Comparison of ENCODE assay signal across 8 mouse cellular contexts in the genomic region with DNA sequence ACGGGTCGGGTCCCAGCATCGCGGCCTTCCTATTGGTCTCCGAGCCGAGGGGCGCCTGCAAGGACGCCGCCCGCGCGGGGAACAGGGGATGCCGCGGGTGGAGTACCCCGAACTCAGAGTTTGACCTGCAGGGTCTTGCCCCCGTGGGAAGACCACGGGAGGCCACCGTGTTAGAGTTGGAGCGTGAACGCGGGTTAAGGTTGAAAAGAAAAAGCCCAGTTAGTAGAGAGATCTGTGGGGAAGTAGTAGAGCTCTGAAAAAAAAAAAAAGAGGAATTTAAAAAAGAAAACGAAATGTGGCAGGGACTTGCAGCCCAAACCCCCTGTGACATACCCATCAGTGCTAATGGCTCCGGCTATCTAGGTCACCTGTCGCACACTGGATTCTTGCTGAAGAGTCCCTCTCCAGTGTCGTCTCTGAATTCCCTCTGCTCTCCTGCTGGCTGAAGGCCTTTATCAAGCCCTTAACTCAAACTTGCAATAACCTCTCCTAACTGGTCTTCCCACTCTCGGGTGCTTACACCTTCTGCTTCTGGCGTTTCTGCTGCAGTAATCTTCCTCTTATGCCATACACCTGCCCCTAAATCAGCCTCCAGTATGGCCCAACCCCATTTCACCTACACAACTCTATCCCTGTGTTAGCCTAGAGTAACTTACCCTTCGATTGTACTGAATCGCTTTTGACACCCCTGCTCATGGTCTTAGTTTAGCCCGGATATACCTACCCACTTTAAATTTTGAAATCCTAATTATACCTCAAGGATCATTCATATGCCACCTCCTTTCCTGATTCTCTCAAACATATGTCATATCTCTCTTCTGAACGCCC. TPM values are rescaled to one million over a fixed set of nuclear protein-coding genes. Genes with fewer than 3 reads are reported as not detected.
DNase-seq lines count a peak whose midpoint lies in the region; ATAC-seq and TF ChIP-seq lines count a peak whose summit lies in the region.

No protein-coding gene starts in this region.

- no peaks in the 10 kb centered on the region for H3K9me3 ChIP-seq in kidney, embryonic 14.5 days (ENCODE audit: control insufficient read depth, low read length)

- TF ChIP-seq POLR2A in bone marrow macrophage, adult 2 months (IDR thresholded peaks at IDR 0.05; ENCODE audit: borderline replicate concordance, low read depth, low read length): peak; percentile 69; the same call in 1 of the 2 replicates

- H3K4me1 ChIP-seq in kidney, embryonic 14.5 days (ENCODE audit: control insufficient read depth, insufficient read depth, low read length): peaks cover 17% of the 10 kb centered on the region
- H3K4me1 ChIP-seq in bone marrow macrophage, adult 2 months (ENCODE audit: control insufficient read depth, insufficient read depth, low read length): peaks cover 17% of the 10 kb centered on the region

- peak overlapping the region; percentile 25; the same call in 1 of the 2 replicates for H3K9ac ChIP-seq in kidney, embryonic 14.5 days (ENCODE audit: low read depth, low read length)

- no peak for TF ChIP-seq CTCF in bone marrow macrophage, adult 2 months (IDR thresholded peaks at IDR 0.05; ENCODE audit: low read depth, low read length)

- no peak for DNase-seq in kidney, adult 9 months
- DNase-seq in ovary, postnatal 10 days (ENCODE audit: low spot score): no peak
- DNase-seq in natural killer cell, adult 2 months (ENCODE audit: low spot score in 2 of 2): no peak
- no peak for DNase-seq in gastrocnemius, postnatal 10 days

- no peaks in the 10 kb centered on the region for H3K27me3 ChIP-seq in kidney, embryonic 14.5 days (ENCODE audit: control insufficient read depth, insufficient read depth, low read length)

- no peak; the same call in none of the 2 replicates for ATAC-seq in kidney, embryonic 14.5 days (ENCODE audit: low FRiP score, low TSS enrichment)
- ATAC-seq in granulocyte monocyte progenitor cell, adult 5-6 weeks (replicated peaks; ENCODE audit: poor library complexity, severe bottlenecking): peak; percentile 28

- H3K27ac ChIP-seq in kidney, embryonic 14.5 days (ENCODE audit: low read depth, low read length): peak overlapping the region; percentile 15; the same call in 1 of the 2 replicates
- peak overlapping the region; percentile 94 for H3K27ac ChIP-seq in bone marrow macrophage, adult 2 months (ENCODE audit: insufficient read depth, low read depth, low read length)
- H3K27ac ChIP-seq in macrophage: peak overlapping the region; percentile 94

- 15% methylated on average over 31 of the region's 31 CpGs for WGBS in kidney, embryonic 14.5 days
- WGBS in macrophage (ENCODE audit: missing documents): 9% methylated on average over 31 of the region's 31 CpGs

- H3K4me2 ChIP-seq in kidney, embryonic 14.5 days (replicated peaks; ENCODE audit: low read depth, low read length): peak overlapping the region; percentile 49

- peaks cover 42% of the 10 kb centered on the region for H3K79me2 ChIP-seq in macrophage (ENCODE audit: inconsistent target)

- H3K4me3 ChIP-seq in kidney, embryonic 14.5 days (ENCODE audit: low read length): peak overlapping the region; percentile 87
- peak overlapping the region; percentile 58 for H3K4me3 ChIP-seq in bone marrow macrophage, adult 2 months (ENCODE audit: insufficient read depth, low read length)
- H3K4me3 ChIP-seq in macrophage (ENCODE audit: inconsistent target): peak overlapping the region; percentile 23

- H3K36me3 ChIP-seq in kidney, embryonic 14.5 days (ENCODE audit: control insufficient read depth, insufficient read depth, low read length): peaks cover 8% of the 10 kb centered on the region; the same call in 1 of the 2 replicates
- H3K36me3 ChIP-seq in macrophage (ENCODE audit: inconsistent target): no peaks in the 10 kb centered on the region

RNA-seq across cellular contexts. Expression of gene Hmgcr, which starts 0.6 kb away (rescaled TPM):
- 44.8 and 89.8 TPM in 2 replicates for polyA plus RNA-seq in kidney, embryonic 14.5 days (2014; fragmentation: Nextera tagmentation; extraction: Ambion mirVana)
- polyA plus RNA-seq in bone marrow macrophage, adult 2 months (2012; ENCODE audit: insufficient read depth, insufficient read length, missing spikeins): 19.5 and 26.5 TPM in 2 replicates
- total RNA-seq in granulocyte monocyte progenitor cell, adult 5-6 weeks (2014; fragmentation: Nextera tagmentation): 50.1 and 53.2 TPM in 2 replicates
- 36.8 and 43.4 TPM in 2 replicates for total RNA-seq in granulocyte monocyte progenitor cell, adult 5-6 weeks (2017)
- 100 to 1,000 TPM; 122 to 281 (median 193) TPM for total RNA-seq in macrophage (2018; cell fraction: chromatin; rRNA removed)
- 10 to 100 TPM; 48.6 to 99.0 (median 71.6) TPM for total RNA-seq in macrophage (2018; cell fraction: cytosol; rRNA removed)
- total RNA-seq in macrophage (2018; cell fraction: nucleus; rRNA removed): 100 to 1,000 TPM; 132 to 503 (median 180) TPM
- 19.1 to 81.1 TPM (median 66.1 TPM) in 3 replicates for polyA plus RNA-seq in macrophage (2018)
- 10 to 100 TPM; 19.4 to 20.1 TPM for total RNA-seq in gastrocnemius, postnatal 10 days (2021)

Comparison
In these comparisons a context has a peak if more than half of its experiments do, and no peak if none do; other contexts are left out.
1. H3K27ac ChIP-seq: peak in every context shown above with its lines; median percentile 94 in bone marrow macrophage, adult 2 months; 94 in macrophage; 15 in kidney, embryonic 14.5 days.
2. H3K4me3 ChIP-seq: peak in every context shown above with its lines; median percentile 87 in kidney, embryonic 14.5 days; 58 in bone marrow macrophage, adult 2 months; 23 in macrophage.